Mouse (Mus musculus) left cerebral cortex, adult 2 months (tissue): ENCODE results near the gene Daam1. TPM values are rescaled to one million over a fixed set of nuclear protein-coding genes. Genes with fewer than 3 reads are reported as not detected.

Experiments
- DNase-seq, 2 experiments: peaks; one replicate each; pipeline ENCODE4 v3.0.0; 2021 to 2022; ENCODE audit warnings: low spot score in 2 of 2, mixed read lengths in 1 of 2; ENCODE audit errors: extremely low spot score in 1 of 2
- H3K27ac ChIP-seq: fragments of 200-600 bp; 2 replicates; pipeline ENCODE4 v1.8.1; 2022
- H3K4me3 ChIP-seq: fragments of 200-600 bp; 2 replicates; pipeline ENCODE4 v1.8.1; 2022
- CTCF ChIP-seq: fragments of 200-600 bp; IDR thresholded peaks from 2 replicates; pipeline ENCODE4 v1.8.1; 2022; ENCODE audit warnings: antibody characterized with exemption, mild to moderate bottlenecking, moderate library complexity
- intact Hi-C: fragments of 180-260 bp; cut with DNase I; formaldehyde crosslinking; loops from one replicate; pipeline ENCODE4 v1.15.1; 2025
- total RNA-seq, 2 experiments: library from RNA; stranded (reverse); gene quantifications; 2 replicates each; pipeline ENCODE4 v1.2.3; 2021

Daam1 gene
- total RNA-seq, 2 experiments from 2014 or later, result 48.0 to 55.0 TPM

DNA sequence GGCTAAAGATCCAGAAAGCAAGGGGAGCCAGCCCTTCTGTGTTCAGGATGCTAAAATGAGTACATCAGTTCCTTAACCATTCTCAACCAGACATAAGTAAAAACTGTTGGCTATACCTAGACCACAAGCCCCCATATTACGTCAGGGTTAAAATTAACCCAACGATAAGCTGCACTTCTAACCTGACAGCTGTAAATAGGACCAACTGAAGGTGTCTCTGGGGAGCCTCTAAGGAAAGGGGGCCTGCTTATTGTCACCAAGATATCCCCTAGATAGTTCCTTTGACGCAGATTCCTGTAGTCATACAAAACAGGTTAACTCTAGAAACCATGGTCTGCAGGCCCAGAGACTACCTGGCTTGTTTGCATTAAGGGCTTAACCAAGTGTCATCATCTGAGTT, 174.4 kb downstream of the Daam1 start:
- no peak overlapping the region for H3K27ac ChIP-seq
- intact Hi-C loops, result no loop called here
- no peak for TF ChIP-seq CTCF
- no peak overlapping the region for H3K4me3 ChIP-seq
- no peak for DNase-seq

DNA sequence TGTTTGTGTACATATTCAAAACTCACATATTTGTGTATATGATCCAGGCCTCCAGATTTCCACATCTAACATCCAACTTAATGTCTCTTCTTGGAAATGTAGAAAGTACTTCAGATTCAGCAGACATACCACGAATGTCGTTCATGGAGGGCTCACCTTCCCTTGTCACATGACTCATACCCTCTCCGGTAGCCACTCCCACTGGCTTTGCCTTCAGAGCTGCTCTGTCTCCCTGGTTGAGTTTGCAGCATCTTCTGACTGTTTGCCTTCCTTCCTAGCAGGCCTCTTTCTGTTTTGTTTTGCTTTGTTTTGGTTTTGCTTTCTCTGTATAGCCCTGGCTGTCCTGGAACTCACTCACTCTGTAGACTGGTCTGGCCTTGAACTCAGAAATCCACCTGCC, 176.8 kb downstream of the Daam1 start:
- Histone ChIP-seq H3K27ac (no peak overlapping the region), H3K4me3 (no peak overlapping the region)
- no peak for TF ChIP-seq CTCF
- no peak for DNase-seq
- intact Hi-C loops, result no loop called here

DNA sequence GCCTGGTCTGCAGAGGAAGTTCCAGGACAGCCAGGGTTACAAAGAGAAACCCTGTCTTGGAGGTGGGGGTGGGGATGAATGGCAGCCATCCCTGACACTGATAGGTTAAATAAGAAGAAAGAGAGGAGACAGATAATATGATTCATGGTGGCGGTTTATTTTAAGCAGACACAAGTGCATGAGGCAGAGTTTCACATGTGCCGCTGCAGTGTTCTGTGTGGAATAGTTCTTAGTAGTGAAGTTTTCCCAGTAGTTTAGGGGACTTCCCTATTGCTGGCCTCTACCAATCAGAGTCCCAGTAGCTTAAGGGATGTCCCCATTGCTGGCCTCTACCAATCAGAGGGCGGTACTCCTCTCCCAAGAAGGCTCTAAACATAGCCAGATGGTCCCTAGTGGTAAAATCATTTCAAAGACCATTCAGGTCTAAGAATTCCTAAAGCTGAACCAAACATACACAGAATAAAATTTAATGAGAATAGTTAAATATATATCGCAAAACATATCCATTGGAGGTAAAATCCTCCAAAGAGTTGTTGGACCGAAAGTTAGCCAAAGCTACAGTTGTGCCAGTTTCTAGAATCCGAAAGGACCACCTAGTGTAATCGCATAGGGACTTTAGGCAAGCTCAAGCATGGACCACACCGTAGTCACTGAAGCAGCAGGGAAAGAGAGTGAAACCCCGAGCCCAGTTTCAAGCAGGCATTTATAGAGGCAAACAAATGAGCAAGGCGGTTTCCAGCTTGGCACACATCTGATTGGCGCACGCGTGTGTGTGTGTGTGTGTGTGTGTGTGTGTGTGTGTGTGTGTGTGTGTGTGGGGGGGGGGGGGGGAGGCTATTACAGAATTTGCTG, 178.4 kb downstream of the Daam1 start:
- DNase-seq, result no peak
- no peak overlapping the region for H3K27ac ChIP-seq
- no peak for TF ChIP-seq CTCF
- H3K4me3 ChIP-seq, result no peak overlapping the region
- intact Hi-C loops, result no loop called here

DNA sequence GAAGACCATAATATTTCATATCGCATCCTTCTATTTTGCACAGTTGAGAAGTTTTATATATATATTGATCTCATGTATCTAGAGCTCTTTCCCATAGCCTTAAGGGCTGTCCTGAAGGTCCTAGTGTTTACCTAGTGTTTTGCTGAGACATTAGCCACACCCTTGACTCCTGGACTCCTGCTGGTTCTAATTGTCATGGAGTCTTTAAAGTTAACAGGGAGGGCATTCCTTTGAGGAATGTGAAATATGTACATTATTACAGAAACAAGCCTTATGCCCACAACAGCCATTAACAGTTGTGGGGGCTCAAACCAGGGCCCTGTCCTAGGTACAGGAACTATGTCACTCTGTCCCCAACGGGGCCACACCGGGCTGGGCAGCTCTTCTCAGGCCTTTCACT, 180.5 kb downstream of the Daam1 start:
- intact Hi-C loops, result no loop called here
- TF ChIP-seq CTCF, result no peak
- no peak overlapping the region for H3K27ac ChIP-seq
- no peak for DNase-seq
- H3K4me3 ChIP-seq, result no peak overlapping the region

DNA sequence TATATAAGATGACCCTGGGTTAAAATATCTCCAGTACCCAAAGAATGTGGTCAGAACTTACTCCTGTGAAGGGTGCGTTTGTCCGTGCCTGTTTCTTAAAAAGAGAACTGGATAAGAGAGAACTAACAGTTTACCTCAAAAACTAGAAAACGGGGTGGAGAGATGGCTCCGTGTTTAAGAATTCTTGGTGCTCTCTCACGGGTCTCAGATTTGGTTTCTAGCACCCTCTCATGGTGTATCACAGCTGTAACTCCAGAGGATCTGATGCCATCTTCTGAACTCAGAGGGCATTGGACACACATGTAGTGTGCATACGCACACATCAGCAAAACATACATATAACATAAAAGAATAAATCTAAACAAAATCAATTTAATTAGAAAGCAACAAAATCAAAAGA, 181.2 kb downstream of the Daam1 start:
- intact Hi-C loops, result no loop called here
- DNase-seq, result no peak
- no peak overlapping the region for H3K27ac ChIP-seq
- TF ChIP-seq CTCF, result peak; percentile 5; the same call in 1 of the 2 replicates
- no peak overlapping the region for H3K4me3 ChIP-seq

DNA sequence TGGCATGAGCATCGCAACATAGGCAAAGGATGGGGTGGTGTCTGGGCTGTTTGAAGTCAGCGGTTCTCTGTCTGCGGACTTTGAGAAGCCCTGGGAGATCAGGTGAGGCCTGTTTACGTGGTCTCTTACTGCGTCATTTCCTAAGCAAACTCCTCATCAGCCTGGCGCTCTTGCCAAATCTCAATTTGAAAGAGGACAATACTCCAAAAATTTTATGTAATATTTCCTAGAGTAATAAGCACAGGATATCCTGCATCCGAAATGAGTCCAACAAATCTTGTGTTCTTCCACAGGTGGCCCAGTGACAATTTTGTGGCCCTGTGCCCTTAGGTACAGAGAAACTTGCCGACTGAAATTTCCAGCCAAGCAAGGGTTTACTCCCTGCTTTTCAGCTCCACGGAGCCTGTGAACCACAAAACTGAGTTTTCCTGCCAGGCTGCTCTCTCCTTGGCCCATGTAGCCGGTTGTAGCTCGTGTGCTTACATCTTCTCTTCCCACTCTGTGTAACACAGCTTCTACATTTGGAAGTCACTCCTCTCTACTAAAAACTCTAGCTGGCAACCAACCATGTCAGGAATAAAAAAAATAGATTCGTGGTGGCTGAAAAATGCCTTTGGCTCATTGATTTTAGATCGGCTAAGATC, 183.0 kb downstream of the Daam1 start:
- DNase-seq, result no peak
- no peak overlapping the region for H3K27ac ChIP-seq
- intact Hi-C loops, result no loop called here
- H3K4me3 ChIP-seq, result peak overlapping the region; percentile 14; the same call in 1 of the 2 replicates
- TF ChIP-seq CTCF, result no peak

DNA sequence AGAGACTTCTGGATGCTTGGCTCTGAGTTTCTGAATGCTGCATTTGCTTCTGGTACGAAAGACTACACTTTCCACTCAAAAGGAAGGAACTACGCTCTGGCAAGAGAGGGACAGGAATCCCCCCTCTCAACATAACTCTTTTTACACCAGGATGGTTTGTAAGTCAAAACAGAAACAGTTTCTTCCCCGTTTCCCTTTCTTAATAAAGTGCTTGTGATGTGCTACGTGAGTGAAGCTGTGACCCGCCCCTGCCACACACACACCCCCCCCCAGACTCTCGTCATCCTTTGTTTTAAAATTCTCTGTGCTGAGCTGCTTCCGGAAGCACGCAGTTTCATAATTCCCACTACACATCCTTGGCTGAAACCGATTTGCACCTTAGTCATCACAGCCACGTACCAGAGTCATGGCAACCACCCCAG, 183.5 kb downstream of the Daam1 start:
- no peak for TF ChIP-seq CTCF
- peak overlapping the region; percentile 14; the same call in 1 of the 2 replicates for H3K4me3 ChIP-seq
- H3K27ac ChIP-seq, result no peak overlapping the region
- DNase-seq, result no peak
- intact Hi-C loops, result no loop called here

DNA sequence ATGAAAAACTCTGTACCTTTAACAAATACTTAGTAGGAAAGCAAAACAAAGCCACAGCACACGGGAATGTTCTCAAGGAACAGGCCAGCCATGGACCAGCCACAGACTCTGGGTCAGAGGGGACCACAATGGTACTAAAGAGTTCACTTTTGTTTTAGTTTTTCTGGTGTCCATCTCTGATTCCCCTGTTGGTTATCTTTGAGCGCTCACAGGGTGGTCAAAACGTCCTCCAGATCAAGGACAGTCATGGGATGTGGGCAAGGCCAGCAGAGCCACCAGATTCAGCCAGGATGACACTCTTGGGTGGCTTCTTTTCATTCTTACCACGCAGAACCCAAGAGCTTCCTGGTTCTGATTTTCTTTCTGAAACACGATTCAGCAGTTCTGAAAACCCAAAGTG, 184.4 kb downstream of the Daam1 start:
- intact Hi-C loops, result no loop called here
- Histone ChIP-seq H3K27ac (no peak overlapping the region), H3K4me3 (no peak overlapping the region)
- DNase-seq, result no peak
- TF ChIP-seq CTCF, result no peak

DNA sequence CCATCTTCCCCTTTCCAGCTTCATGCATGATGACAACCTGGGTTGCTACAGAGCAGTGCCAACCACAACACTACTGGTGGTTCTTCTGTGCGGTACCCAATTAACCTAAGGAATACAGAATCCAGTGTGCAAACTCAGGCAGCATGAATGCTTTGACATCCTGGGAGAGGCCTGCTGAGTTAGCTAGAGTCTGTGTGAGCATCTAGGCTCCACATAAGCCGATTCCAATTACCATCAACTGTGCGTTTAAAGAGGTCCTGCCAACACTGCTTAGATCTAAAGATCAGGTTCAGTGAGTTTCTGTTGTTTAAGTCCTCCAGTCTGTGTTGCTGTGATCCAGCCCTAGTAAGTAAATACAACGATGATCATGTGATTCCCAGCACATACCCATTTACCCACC, 189.4 kb downstream of the Daam1 start:
- Histone ChIP-seq H3K4me3 (no peak overlapping the region), H3K27ac (no peak overlapping the region)
- no peak for TF ChIP-seq CTCF
- no peak for DNase-seq
- intact Hi-C loops, result no loop called here

DNA sequence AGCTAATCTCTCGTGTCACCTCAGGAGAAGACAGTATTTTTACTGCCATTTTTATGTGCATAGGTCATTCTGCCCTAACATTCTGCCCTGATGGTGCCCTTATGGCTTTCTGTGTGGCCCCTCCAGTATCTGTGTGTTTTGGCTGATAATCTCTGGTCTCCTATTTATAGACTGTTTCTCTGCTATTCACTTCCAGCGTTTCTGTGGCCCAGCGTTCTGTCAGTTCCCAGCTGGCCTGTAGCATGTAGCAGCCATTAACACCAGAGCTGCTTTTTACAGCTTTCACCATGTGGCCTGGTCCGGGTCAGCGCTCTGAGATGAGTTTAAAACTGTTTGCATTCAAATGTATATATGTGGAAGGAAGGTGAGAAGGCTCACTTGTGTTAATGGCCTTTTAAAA, 190.7 kb downstream of the Daam1 start:
- no peak for DNase-seq
- Histone ChIP-seq H3K4me3 (no peak overlapping the region), H3K27ac (no peak overlapping the region)
- intact Hi-C loops, result no loop called here
- TF ChIP-seq CTCF, result no peak

DNA sequence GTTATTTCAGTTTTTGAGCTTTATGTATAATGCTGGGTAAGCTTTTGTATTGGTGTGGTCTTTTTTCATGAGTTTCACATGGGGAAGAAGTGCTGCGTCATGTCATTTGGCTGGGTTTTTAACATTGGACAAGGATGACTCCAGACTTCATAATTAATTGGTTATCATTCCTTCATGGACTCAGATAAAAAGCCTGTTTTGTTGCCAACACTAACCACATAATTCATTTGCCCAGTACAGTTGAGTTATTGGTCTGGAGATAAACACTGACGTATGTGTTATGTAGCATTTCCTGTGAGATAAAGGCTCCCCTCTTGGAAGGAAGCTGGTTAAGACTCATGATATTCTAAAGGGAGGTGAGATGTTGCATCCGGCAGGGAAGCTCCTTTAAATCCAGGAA, 191.9 kb downstream of the Daam1 start:
- Histone ChIP-seq H3K27ac (no peak overlapping the region), H3K4me3 (no peak overlapping the region)
- no peak for TF ChIP-seq CTCF
- no peak for DNase-seq
- intact Hi-C loops, result no loop called here

DNA sequence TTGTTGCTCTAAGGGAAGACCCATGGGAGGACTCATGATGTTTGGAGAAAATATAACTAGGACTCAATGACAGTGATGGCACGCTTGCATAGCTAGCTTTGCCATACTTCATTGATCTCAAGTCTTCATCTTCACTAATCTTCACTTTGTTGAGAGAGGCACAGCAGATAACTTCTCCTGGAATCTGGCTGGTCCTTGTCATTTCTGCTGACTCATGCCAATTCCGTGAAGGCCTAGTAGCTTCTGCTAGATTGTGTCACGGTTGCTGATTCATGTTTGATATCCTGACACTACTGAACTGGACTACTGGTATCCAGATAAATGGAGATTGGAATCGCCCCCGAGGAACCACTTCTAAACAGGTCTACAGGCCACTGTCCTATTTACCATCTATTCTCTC, 192.7 kb downstream of the Daam1 start:
- no peak for TF ChIP-seq CTCF
- intact Hi-C loops, result no loop called here
- DNase-seq, result no peak
- Histone ChIP-seq H3K27ac (no peak overlapping the region), H3K4me3 (no peak overlapping the region)
